Mouse (Mus musculus): ENCODE measurements around the gene Lamc1. TPM values are rescaled to one million over a fixed set of nuclear protein-coding genes. Genes with fewer than 3 reads are reported as not detected.

The Lamc1 gene
- polyA plus RNA-seq, 1 experiment from 2014 or later: 36.8 TPM

DNA sequence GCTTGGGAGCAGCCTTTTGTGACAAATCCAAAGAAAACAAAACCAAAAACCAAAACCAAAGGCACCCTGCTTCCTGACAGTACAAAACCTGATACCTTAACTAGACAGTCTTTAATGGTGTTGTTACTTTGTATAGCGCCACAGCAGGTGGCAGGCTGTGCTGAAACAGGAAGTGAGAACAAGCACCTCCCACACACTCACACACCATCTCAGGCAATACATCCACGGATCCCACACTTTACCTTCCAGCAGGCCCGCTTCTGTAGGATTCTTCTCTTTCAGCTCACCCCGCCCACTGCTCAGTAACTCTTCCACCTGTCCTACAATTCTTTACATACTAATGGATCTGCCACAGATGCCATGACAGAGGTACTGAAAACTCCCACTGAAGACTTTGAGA is 44.6 kb downstream of the Lamc1 start:
- WGBS: 72% methylated on average over 4 of the region's 4 CpGs
- ATAC-seq (ENCODE audit: low FRiP score, low read depth): no peak

DNA sequence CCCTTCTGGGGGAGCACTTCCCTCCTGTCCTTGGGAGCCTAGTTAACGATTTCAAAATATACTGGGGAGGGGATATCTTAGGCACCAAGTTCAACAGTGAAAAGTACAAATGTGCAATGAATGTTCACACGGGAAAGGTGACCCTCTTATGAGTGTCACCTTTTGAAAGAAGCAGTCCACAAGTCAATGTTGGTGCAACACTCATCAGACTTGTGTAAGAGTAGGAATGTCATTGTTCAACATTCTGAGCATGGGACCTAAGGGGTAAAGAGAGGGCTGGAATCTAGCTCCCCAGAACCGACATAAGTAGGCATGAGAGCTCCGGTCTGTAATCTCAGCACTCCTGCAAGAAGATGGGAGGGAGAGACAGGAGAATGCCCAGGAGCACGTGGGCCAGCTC is 45.1 kb downstream of the Lamc1 start:
- Histone ChIP-seq H3K4me3 (no peak overlapping the region), H3K4me2 (replicated peaks) (no peak overlapping the region), H3K4me1 (peaks cover 6% of the 10 kb centered on the region; the same call in 1 of the 2 replicates), H3K9ac (no peak overlapping the region), H3K27ac (no peak overlapping the region), H3K9me3 (no peaks in the 10 kb centered on the region), H3K36me3 (no peaks in the 10 kb centered on the region), H3K27me3 (replicated peaks) (no peaks in the 10 kb centered on the region)
- 86% methylated on average over 5 of the region's 5 CpGs for WGBS
- ATAC-seq (ENCODE audit: low FRiP score, low read depth): no peak

More for the DNA sequence above, 44.6 kb downstream of the Lamc1 start:
- no peak overlapping the region for H3K4me3 ChIP-seq
- no peaks in the 10 kb centered on the region for H3K9me3 ChIP-seq
- no peaks in the 10 kb centered on the region for H3K27me3 ChIP-seq (replicated peaks)
- no peak overlapping the region for H3K27ac ChIP-seq
- H3K9ac ChIP-seq: no peak overlapping the region
- no peak overlapping the region for H3K4me2 ChIP-seq (replicated peaks)
- H3K36me3 ChIP-seq: no peaks in the 10 kb centered on the region
- H3K4me1 ChIP-seq: peaks cover 9% of the 10 kb centered on the region

DNA sequence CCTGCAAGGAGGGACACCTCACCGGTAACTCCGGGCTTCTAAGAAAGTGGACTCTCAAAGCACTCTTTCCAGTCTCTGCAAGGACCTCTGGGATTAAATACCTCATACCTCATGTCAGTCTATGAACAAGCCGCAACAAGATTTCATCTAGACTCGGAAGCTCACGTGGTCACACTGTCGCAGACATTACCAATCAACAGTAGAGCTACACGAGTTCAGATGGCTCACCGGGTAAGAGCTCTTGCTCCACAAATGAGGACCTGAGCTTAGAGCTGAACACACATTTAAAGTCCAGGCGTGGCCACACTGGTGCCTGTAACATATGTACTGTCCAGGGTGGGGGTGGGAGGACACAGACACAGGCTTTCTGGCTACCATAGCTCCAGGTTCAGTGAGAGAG is 46.4 kb downstream of the Lamc1 start:
- Histone ChIP-seq H3K9ac (no peak overlapping the region), H3K4me2 (replicated peaks) (no peak overlapping the region), H3K4me3 (no peak overlapping the region), H3K4me1 (no peaks in the 10 kb centered on the region), H3K9me3 (no peaks in the 10 kb centered on the region), H3K36me3 (no peaks in the 10 kb centered on the region), H3K27ac (no peak overlapping the region), H3K27me3 (replicated peaks) (no peaks in the 10 kb centered on the region)
- no peak for ATAC-seq (ENCODE audit: low FRiP score, low read depth)
- 93% methylated on average over 9 of the region's 9 CpGs for WGBS

DNA sequence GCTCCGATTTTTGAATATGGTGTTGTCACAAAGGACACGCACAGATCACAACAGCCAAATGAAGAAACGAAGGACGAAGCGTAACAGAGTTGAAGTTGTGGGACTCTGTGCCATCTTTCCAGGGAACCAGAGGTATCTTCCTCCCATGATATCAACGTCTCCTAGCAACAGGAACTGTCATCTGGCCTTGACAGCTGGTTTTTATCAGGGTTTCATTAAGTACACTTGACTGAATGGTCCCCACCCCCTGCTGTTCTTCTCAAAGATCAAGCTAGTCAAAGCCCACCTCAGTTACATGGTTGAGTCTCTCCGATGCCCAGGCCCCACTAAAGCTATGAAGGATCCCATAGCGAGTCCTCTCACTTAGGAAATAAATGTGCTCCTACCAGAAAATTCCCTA is 47.4 kb downstream of the Lamc1 start:
- Histone ChIP-seq H3K4me2 (replicated peaks) (no peak overlapping the region), H3K9ac (no peak overlapping the region), H3K9me3 (no peaks in the 10 kb centered on the region), H3K27me3 (replicated peaks) (no peaks in the 10 kb centered on the region), H3K36me3 (no peaks in the 10 kb centered on the region), H3K4me1 (no peaks in the 10 kb centered on the region), H3K4me3 (no peak overlapping the region), H3K27ac (no peak overlapping the region)
- ATAC-seq (ENCODE audit: low FRiP score, low read depth): no peak
- WGBS: 86% methylated on average over 8 of the region's 8 CpGs

DNA sequence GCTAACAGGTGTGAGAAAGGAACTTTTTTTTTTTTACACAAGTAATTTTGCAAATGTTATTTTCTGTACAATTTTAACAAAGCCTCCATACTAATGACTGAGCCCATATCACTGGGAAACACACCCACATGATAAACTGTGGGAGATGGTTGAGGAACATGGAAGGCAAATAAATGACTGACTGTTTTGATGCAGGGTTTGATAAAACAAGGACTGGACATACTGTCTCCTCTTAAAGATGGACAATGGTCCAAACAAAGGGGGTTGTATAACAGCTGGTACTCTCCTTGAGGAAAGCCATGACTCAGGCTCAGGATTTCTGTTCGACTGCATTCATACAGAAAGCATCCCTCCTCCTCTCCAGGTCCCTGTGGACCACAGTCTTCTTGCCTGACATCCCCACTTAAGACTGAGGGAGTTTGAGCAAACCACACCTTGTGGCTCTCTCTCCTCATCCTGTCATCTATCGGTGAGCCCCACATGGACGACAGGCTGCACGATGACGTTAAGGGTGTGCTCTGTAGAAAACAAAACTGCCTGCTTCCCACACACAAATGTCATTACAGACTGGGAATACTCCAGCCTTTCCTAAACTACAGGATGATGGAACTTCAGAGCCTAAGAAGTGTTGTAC is 50.1 kb downstream of the Lamc1 start:
- ATAC-seq (ENCODE audit: low FRiP score, low read depth): no peak
- no peak overlapping the region for H3K27ac ChIP-seq
- no peak overlapping the region for H3K4me2 ChIP-seq (replicated peaks)
- 84% methylated on average over 5 of the region's 5 CpGs for WGBS
- H3K36me3 ChIP-seq: no peaks in the 10 kb centered on the region
- no peaks in the 10 kb centered on the region for H3K27me3 ChIP-seq (replicated peaks)
- H3K9ac ChIP-seq: no peak overlapping the region
- no peak overlapping the region for H3K4me3 ChIP-seq
- H3K9me3 ChIP-seq: no peaks in the 10 kb centered on the region
- no peaks in the 10 kb centered on the region for H3K4me1 ChIP-seq

DNA sequence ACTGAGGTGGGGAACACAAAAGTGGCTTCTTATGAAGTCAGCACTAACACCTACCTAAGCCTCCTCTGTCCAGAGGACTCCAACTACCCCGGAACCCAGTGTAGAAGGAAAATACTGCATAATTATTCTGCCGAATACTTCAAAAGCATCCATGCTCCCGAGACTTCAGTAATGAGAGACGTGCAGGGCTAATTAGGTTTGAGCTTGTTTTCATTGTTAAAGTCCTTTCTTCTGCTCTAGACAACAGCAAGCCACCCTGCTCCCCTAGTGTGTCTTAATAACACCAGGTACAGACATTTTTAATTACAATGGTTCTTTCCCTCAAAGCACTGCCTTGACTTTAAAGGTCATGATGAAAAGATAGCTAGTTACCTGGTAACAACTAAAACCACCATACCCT is 51.1 kb downstream of the Lamc1 start:
- no peak overlapping the region for H3K27ac ChIP-seq
- no peaks in the 10 kb centered on the region for H3K36me3 ChIP-seq
- no peak overlapping the region for H3K4me2 ChIP-seq (replicated peaks)
- H3K27me3 ChIP-seq (replicated peaks): no peaks in the 10 kb centered on the region
- no peaks in the 10 kb centered on the region for H3K4me1 ChIP-seq
- no peak overlapping the region for H3K9ac ChIP-seq
- no peaks in the 10 kb centered on the region for H3K9me3 ChIP-seq
- H3K4me3 ChIP-seq: no peak overlapping the region
- WGBS: 36% methylated on average over 4 of the region's 4 CpGs
- ATAC-seq (ENCODE audit: low FRiP score, low read depth): no peak

DNA sequence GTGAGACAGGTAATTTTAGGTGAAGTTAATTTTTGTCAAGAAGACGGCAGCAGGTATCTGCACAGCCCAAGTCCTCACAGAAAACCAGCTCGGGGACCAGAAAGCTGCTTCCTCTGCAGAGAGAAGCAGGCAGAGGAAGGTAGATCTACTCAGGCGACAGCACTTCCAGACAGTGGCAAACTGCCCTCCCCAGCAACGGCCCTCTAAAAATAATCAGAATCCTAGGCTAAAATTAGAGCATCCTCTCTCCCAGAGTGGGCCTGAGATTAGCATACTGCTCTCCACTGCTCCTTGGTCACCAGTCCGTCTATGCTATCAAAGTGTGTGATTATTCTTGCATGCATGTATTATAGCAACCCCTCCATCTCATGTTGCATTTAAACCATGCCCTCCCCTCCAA is 52.2 kb downstream of the Lamc1 start:
- Histone ChIP-seq H3K36me3 (no peaks in the 10 kb centered on the region), H3K27ac (no peak overlapping the region), H3K27me3 (replicated peaks) (no peaks in the 10 kb centered on the region), H3K9me3 (no peaks in the 10 kb centered on the region), H3K4me2 (replicated peaks) (no peak overlapping the region), H3K4me1 (no peaks in the 10 kb centered on the region; the same call in 1 of the 2 replicates), H3K4me3 (no peak overlapping the region), H3K9ac (no peak overlapping the region)
- 81% methylated on average over 5 of the region's 5 CpGs for WGBS
- no peak for ATAC-seq (ENCODE audit: low FRiP score, low read depth)

DNA sequence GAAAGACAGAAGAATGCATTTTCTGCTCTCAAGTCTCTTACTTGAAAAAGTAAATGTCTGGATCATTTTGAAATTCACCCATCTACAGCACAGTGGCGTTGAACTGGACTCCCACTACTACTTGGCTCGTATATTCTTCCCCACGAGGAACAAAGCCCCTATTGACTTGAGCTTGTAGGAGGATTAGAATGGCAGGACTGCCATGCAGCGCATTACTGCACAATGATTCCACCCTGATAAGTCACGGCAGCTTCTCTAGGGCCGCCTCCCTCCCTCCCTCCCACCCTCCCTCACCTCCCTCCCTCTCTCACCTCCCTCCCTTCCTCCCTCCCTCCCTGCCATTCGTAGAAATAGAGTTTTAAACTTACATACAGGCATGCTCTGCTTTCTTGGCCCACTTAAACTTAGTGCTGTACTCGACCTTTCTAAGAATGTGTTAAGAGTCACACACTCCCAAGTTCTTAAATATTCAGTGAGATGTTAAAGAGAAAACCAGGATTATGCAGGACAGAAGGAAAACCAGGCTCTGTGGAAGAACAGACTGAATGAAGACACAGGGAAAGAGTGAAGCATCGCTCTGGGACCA is 54.5 kb downstream of the Lamc1 start:
- no peaks in the 10 kb centered on the region for H3K9me3 ChIP-seq

DNA sequence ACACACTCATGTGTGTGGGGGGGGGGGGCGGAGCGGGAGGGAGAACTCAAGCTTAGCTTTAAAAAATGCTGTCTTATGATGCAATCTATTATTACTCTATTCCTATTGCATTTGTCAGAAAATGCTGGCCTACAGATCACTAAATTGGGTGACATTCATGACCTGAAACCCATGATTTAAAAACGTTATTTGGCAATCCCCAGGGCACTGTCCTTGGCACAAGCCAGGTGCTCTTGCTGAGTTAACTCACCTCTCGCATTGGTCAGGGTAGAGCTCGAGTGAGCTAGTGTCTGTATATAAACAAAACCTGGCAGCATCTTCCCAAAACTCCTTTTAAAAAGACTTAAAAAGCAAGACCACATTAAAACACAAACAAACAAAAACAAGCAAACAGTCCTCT is 57.1 kb downstream of the Lamc1 start:
- no peak for ATAC-seq (ENCODE audit: low FRiP score, low read depth)
- Histone ChIP-seq H3K4me1 (peaks cover 6% of the 10 kb centered on the region), H3K27me3 (replicated peaks) (no peaks in the 10 kb centered on the region), H3K36me3 (no peaks in the 10 kb centered on the region), H3K4me3 (no peak overlapping the region), H3K9ac (no peak overlapping the region), H3K4me2 (replicated peaks) (no peak overlapping the region), H3K9me3 (no peaks in the 10 kb centered on the region), H3K27ac (no peak overlapping the region)
- 77% methylated on average over 5 of the region's 5 CpGs for WGBS

More for the DNA sequence above, 54.5 kb downstream of the Lamc1 start:
- Histone ChIP-seq H3K27ac (no peak overlapping the region), H3K4me2 (replicated peaks) (no peak overlapping the region), H3K4me1 (peaks cover 6% of the 10 kb centered on the region), H3K4me3 (no peak overlapping the region), H3K27me3 (replicated peaks) (no peaks in the 10 kb centered on the region), H3K9ac (no peak overlapping the region), H3K36me3 (no peaks in the 10 kb centered on the region)
- ATAC-seq (ENCODE audit: low FRiP score, low read depth): no peak
- WGBS: 39% methylated on average over 9 of the region's 9 CpGs

DNA sequence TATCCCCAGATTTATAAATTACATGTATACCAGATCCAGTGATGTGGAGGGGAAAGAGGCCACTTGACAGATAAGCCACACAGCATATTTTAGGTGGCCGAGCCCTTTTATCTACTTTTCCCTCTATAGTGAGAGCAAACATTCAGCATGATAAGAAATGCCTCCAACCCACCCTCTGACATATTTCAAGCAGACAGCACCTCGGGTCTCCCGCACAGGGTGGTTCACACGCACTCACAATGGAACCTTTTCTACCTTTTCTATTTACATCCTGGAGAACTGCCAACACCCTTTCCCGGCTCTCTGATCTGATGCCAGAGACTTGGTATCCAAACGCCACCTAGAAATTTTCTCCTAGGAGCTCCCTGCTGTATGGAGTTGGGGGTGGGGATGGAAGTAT is 58.0 kb downstream of the Lamc1 start:
- Histone ChIP-seq H3K27me3 (replicated peaks) (no peaks in the 10 kb centered on the region), H3K27ac (no peak overlapping the region), H3K36me3 (no peaks in the 10 kb centered on the region), H3K4me2 (replicated peaks) (no peak overlapping the region), H3K9ac (no peak overlapping the region), H3K9me3 (no peaks in the 10 kb centered on the region), H3K4me1 (peaks cover 6% of the 10 kb centered on the region), H3K4me3 (no peak overlapping the region)
- WGBS: 48% methylated on average over 6 of the region's 6 CpGs
- ATAC-seq (ENCODE audit: low FRiP score, low read depth): no peak

DNA sequence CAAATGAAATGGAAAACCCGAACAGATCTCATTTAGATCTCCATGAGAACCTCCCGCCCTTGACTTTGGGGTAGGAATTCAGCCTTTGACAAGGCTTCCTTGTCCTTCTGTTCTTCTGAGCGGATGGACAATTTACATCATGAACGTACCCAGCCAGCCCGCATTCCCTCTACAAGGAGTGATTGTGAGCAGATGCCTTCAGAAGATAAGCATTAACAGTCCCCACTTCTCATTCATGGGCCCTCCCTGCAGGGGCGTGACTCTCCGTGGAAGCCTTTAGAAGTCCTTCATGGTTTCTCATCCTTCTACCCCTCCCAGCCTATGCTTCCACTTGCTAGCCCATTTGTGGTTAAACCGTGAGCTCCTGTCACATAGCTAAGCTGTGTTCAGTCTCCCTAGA is 58.9 kb downstream of the Lamc1 start:
- H3K27me3 ChIP-seq (replicated peaks): no peaks in the 10 kb centered on the region
- 60% methylated on average over 8 of the region's 8 CpGs for WGBS
- no peak overlapping the region for H3K4me2 ChIP-seq (replicated peaks)
- no peak overlapping the region for H3K4me3 ChIP-seq
- peaks cover 6% of the 10 kb centered on the region for H3K4me1 ChIP-seq
- H3K36me3 ChIP-seq: no peaks in the 10 kb centered on the region
- no peak for ATAC-seq (ENCODE audit: low FRiP score, low read depth)
- H3K27ac ChIP-seq: no peak overlapping the region
- H3K9ac ChIP-seq: no peak overlapping the region
- H3K9me3 ChIP-seq: no peaks in the 10 kb centered on the region

DNA sequence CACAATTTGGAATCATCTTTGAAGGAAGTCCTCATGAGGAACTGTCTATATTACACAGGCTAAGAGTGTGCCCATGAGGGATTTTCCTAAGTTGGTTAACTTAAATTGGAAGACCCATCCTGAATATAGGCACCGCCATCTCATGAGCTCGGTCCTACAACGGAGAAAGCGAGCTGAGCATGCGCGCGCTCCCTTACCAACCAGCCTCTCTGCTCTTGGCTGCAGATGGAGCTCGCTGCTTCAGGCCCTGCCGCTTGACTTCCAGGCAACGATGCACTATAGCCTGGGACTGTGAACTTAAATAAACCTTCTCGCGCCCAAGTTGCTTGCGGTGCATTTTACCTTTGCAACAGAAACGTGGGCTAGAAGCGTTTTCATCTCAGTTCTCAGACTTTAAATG is 61.8 kb downstream of the Lamc1 start:
- H3K27me3 ChIP-seq (replicated peaks): no peaks in the 10 kb centered on the region
- no peak overlapping the region for H3K9ac ChIP-seq
- no peaks in the 10 kb centered on the region for H3K36me3 ChIP-seq
- H3K4me2 ChIP-seq (replicated peaks): no peak overlapping the region
- peaks cover 9% of the 10 kb centered on the region for H3K4me1 ChIP-seq
- ATAC-seq (ENCODE audit: low FRiP score, low read depth): no peak
- no peak overlapping the region for H3K4me3 ChIP-seq
- no peaks in the 10 kb centered on the region for H3K9me3 ChIP-seq
- 94% methylated on average over 15 of the region's 15 CpGs for WGBS
- H3K27ac ChIP-seq: no peak overlapping the region

DNA sequence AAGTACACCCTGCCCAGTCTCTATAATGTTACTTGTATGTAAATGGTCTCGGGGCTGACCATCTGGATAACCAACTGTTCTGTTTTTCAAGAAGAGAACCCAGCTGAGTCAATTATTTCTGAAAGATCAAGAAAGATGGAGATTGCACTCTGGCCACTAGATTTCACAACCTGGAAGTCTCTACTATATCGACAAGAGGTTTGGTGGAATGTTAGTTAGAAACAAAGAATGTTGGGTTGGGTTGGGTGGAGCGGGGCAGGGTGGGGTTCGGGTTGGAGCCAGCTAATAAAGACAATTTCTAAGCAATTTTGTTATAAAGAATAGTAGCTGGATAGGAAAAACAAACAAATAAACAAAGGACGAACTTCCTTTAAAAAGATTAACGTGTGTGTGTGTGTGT is 62.9 kb downstream of the Lamc1 start:
- Histone ChIP-seq H3K9me3 (no peaks in the 10 kb centered on the region), H3K9ac (no peak overlapping the region), H3K36me3 (no peaks in the 10 kb centered on the region), H3K27ac (no peak overlapping the region), H3K4me1 (peaks cover 10% of the 10 kb centered on the region), H3K4me2 (replicated peaks) (no peak overlapping the region), H3K27me3 (replicated peaks) (no peaks in the 10 kb centered on the region), H3K4me3 (no peak overlapping the region)
- no peak for ATAC-seq (ENCODE audit: low FRiP score, low read depth)
- 86% methylated on average over 6 of the region's 6 CpGs for WGBS
